Mouse (Mus musculus): Measurements from ENCODE around the gene Zdbf2. TPM values are rescaled to one million over a fixed set of nuclear protein-coding genes. Genes with fewer than 3 reads are reported as not detected.

The Zdbf2 gene
- polyA plus RNA-seq (2015; fragmentation: Nextera tagmentation; extraction: Ambion mirVana), result 7.2 and 8.4 TPM in 2 replicates

GRCm38 (mm10) chr1:63272741-63273338 lies at the start of gene Zdbf2:
Gene Zdbf2 (plus strand): TSS chr1:63273265.
- H3K27me3 ChIP-seq (replicated peaks), result peaks cover 44% of the 10 kb centered on the region
- H3K4me2 ChIP-seq, result peak within 1 kb of the TSS; percentile 75
- peak within 1 kb of the TSS; percentile 58 for H3K4me3 ChIP-seq (replicated peaks)
- peak within 1 kb of the TSS; percentile 54; the same call in 1 of the 2 replicates for H3K27ac ChIP-seq
- peak within 1 kb of the TSS; percentile 39 for H3K9ac ChIP-seq
- H3K36me3 ChIP-seq, result no peaks in the 10 kb centered on the region
- peaks cover 11% of the 10 kb centered on the region; the same call in 1 of the 2 replicates for H3K4me1 ChIP-seq
- H3K9me3 ChIP-seq, result no peaks in the 10 kb centered on the region
- ATAC-seq (ENCODE audit: insufficient read depth, low FRiP score, low read depth), result peak; percentile 82
- under 1% methylated on average over 48 of the region's 49 CpGs for WGBS

GRCm38 (mm10) chr1:63225009-63225408 lies 48.1 kb upstream of the Zdbf2 start:
- WGBS, result 61% methylated on average over 4 of the region's 4 CpGs
- no peaks in the 10 kb centered on the region for H3K27me3 ChIP-seq (replicated peaks)

GRCm38 (mm10) chr1:63225890-63226289 lies 47.2 kb upstream of the Zdbf2 start:
- ATAC-seq (ENCODE audit: insufficient read depth, low FRiP score, low read depth), result no peak

More at GRCm38 (mm10) chr1:63225009-63225408, 48.1 kb upstream of the Zdbf2 start:
- Histone ChIP-seq H3K4me2 (no peak overlapping the region), H3K4me3 (replicated peaks) (no peak overlapping the region), H3K4me1 (no peaks in the 10 kb centered on the region), H3K9ac (no peak overlapping the region), H3K9me3 (no peaks in the 10 kb centered on the region), H3K27ac (no peak overlapping the region), H3K36me3 (no peaks in the 10 kb centered on the region)
- no peak for ATAC-seq (ENCODE audit: insufficient read depth, low FRiP score, low read depth)

GRCm38 (mm10) chr1:63227241-63227640 lies 45.8 kb upstream of the Zdbf2 start:
- H3K9me3 ChIP-seq, result no peaks in the 10 kb centered on the region
- H3K36me3 ChIP-seq, result no peaks in the 10 kb centered on the region
- no peak overlapping the region for H3K27ac ChIP-seq
- no peaks in the 10 kb centered on the region for H3K4me1 ChIP-seq
- 70% methylated on average over 5 of the region's 5 CpGs for WGBS
- H3K27me3 ChIP-seq (replicated peaks), result no peaks in the 10 kb centered on the region
- H3K9ac ChIP-seq, result no peak overlapping the region
- ATAC-seq (ENCODE audit: insufficient read depth, low FRiP score, low read depth), result no peak
- no peak overlapping the region for H3K4me2 ChIP-seq
- H3K4me3 ChIP-seq (replicated peaks), result no peak overlapping the region

More at GRCm38 (mm10) chr1:63225890-63226289, 47.2 kb upstream of the Zdbf2 start:
- Histone ChIP-seq H3K4me2 (no peak overlapping the region), H3K9me3 (no peaks in the 10 kb centered on the region), H3K9ac (no peak overlapping the region), H3K4me1 (no peaks in the 10 kb centered on the region), H3K4me3 (replicated peaks) (no peak overlapping the region), H3K27me3 (replicated peaks) (no peaks in the 10 kb centered on the region), H3K27ac (no peak overlapping the region), H3K36me3 (no peaks in the 10 kb centered on the region)
- 9% methylated on average over 7 of the region's 7 CpGs for WGBS

- H3K27me3 ChIP-seq (replicated peaks), result no peaks in the 10 kb centered on the region
- H3K9ac ChIP-seq, result no peak overlapping the region
- H3K4me1 ChIP-seq, result no peaks in the 10 kb centered on the region
- H3K36me3 ChIP-seq, result no peaks in the 10 kb centered on the region
- peaks cover 2% of the 10 kb centered on the region; the same call in 1 of the 2 replicates for H3K9me3 ChIP-seq
- H3K4me3 ChIP-seq (replicated peaks), result no peak overlapping the region
- no peak for ATAC-seq (ENCODE audit: insufficient read depth, low FRiP score, low read depth)
- no peak overlapping the region for H3K27ac ChIP-seq
- 19% methylated on average over 5 of the region's 5 CpGs for WGBS
- no peak overlapping the region for H3K4me2 ChIP-seq
These were observed 35.7 kb upstream of the Zdbf2 start for GRCm38 (mm10) chr1:63237371-63237770.

- Histone ChIP-seq H3K36me3 (no peaks in the 10 kb centered on the region), H3K9me3 (peaks cover 3% of the 10 kb centered on the region; the same call in 1 of the 2 replicates), H3K9ac (no peak overlapping the region), H3K27ac (no peak overlapping the region), H3K27me3 (replicated peaks) (0 out of 2 replicates have a peak, but pooled peaks cover 2% of the 10 kb centered on the region), H3K4me1 (no peaks in the 10 kb centered on the region), H3K4me3 (replicated peaks) (no peak overlapping the region), H3K4me2 (no peak overlapping the region)
- ATAC-seq (ENCODE audit: insufficient read depth, low FRiP score, low read depth), result no peak
- 58% methylated on average over 4 of the region's 4 CpGs for WGBS
These were observed 33.8 kb upstream of the Zdbf2 start for GRCm38 (mm10) chr1:63239305-63239704.

- Histone ChIP-seq H3K36me3 (no peaks in the 10 kb centered on the region), H3K4me3 (replicated peaks) (no peak overlapping the region), H3K4me2 (no peak overlapping the region), H3K27me3 (replicated peaks) (0 out of 2 replicates have a peak, but pooled peaks cover 3% of the 10 kb centered on the region), H3K4me1 (no peaks in the 10 kb centered on the region), H3K9me3 (peaks cover 3% of the 10 kb centered on the region; the same call in 1 of the 2 replicates), H3K9ac (no peak overlapping the region), H3K27ac (no peak overlapping the region)
- WGBS, result 82% methylated on average over 8 of the region's 8 CpGs
- ATAC-seq (ENCODE audit: insufficient read depth, low FRiP score, low read depth), result no peak
These were observed 33.3 kb upstream of the Zdbf2 start for GRCm38 (mm10) chr1:63239751-63240150.

GRCm38 (mm10) chr1:63243854-63244253 lies 29.2 kb upstream of the Zdbf2 start:
- peaks cover 32% of the 10 kb centered on the region for H3K27me3 ChIP-seq (replicated peaks)
- 54% methylated on average over 4 of the region's 4 CpGs for WGBS
- H3K36me3 ChIP-seq, result no peaks in the 10 kb centered on the region
- no peak overlapping the region for H3K9ac ChIP-seq
- 0 out of 2 replicates have a peak, but pooled peaks cover 3% of the 10 kb centered on the region for H3K4me1 ChIP-seq
- no peak overlapping the region for H3K4me3 ChIP-seq (replicated peaks)
- H3K9me3 ChIP-seq, result peaks cover 3% of the 10 kb centered on the region; the same call in 1 of the 2 replicates
- H3K27ac ChIP-seq, result no peak overlapping the region
- H3K4me2 ChIP-seq, result no peak overlapping the region
- no peak for ATAC-seq (ENCODE audit: insufficient read depth, low FRiP score, low read depth)

GRCm38 (mm10) chr1:63246862-63247521 lies 26.1 kb upstream of the Zdbf2 start:
- H3K4me2 ChIP-seq, result peak overlapping the region; percentile 16
- no peaks in the 10 kb centered on the region for H3K36me3 ChIP-seq
- 0 out of 2 replicates have a peak, but pooled peaks cover 3% of the 10 kb centered on the region for H3K4me1 ChIP-seq
- no peak overlapping the region for H3K4me3 ChIP-seq (replicated peaks)
- H3K27me3 ChIP-seq (replicated peaks), result peaks cover 57% of the 10 kb centered on the region
- no peak for ATAC-seq (ENCODE audit: insufficient read depth, low FRiP score, low read depth)
- H3K27ac ChIP-seq, result no peak overlapping the region
- WGBS, result 4% methylated on average over 16 of the region's 16 CpGs
- no peak overlapping the region for H3K9ac ChIP-seq
- peaks cover 3% of the 10 kb centered on the region; the same call in 1 of the 2 replicates for H3K9me3 ChIP-seq

- WGBS, result 2% methylated on average over 18 of the region's 18 CpGs
- no peak overlapping the region for H3K9ac ChIP-seq
- no peak for ATAC-seq (ENCODE audit: insufficient read depth, low FRiP score, low read depth)
These were observed 25.2 kb upstream of the Zdbf2 start for GRCm38 (mm10) chr1:63247831-63248359.

DNA sequence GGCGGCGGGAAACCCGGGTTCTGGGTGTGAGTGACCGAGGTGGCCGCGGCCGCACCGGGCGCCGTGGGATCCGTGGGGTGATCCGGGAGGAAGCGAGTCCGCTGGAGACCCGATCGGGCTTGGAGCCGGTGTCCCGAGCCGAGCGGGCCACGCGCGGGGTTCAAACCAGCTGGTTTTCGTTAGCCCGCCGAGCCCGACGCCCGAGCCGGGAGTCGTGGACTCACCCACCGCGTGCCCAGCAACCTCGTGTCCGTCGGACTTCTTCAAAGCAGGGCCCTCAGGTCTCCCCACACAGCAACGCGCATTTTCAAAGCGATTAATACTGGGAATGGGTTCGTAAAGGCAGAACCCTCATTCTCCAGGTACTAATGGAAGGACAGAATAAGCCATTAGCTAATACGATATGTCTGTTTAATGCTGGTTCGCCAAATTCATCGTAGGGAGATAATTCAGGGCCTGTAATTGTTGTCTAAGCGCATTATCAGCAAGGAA lies 24.7 kb upstream of the Zdbf2 start:
- ATAC-seq (ENCODE audit: insufficient read depth, low FRiP score, low read depth), result no peak; the same call in 1 of the 2 replicates
- peak overlapping the region; percentile 56 for H3K4me2 ChIP-seq
- no peaks in the 10 kb centered on the region for H3K9me3 ChIP-seq
- no peaks in the 10 kb centered on the region for H3K36me3 ChIP-seq
- 0 out of 2 replicates have a peak, but pooled peaks cover 3% of the 10 kb centered on the region for H3K4me1 ChIP-seq
- H3K27me3 ChIP-seq (replicated peaks), result peaks cover 71% of the 10 kb centered on the region
- no peak overlapping the region for H3K9ac ChIP-seq
- WGBS, result 3% methylated on average over 44 of the region's 44 CpGs
- H3K27ac ChIP-seq, result no peak overlapping the region
- H3K4me3 ChIP-seq (replicated peaks), result peak overlapping the region; percentile 25

More at GRCm38 (mm10) chr1:63247831-63248359, 25.2 kb upstream of the Zdbf2 start:
- no peaks in the 10 kb centered on the region for H3K36me3 ChIP-seq
- no peak overlapping the region for H3K27ac ChIP-seq
- H3K4me2 ChIP-seq, result peak overlapping the region; percentile 56
- peak overlapping the region; percentile 25 for H3K4me3 ChIP-seq (replicated peaks)
- no peaks in the 10 kb centered on the region for H3K9me3 ChIP-seq
- H3K27me3 ChIP-seq (replicated peaks), result peaks cover 66% of the 10 kb centered on the region
- 0 out of 2 replicates have a peak, but pooled peaks cover 3% of the 10 kb centered on the region for H3K4me1 ChIP-seq
